In the genomic region with DNA sequence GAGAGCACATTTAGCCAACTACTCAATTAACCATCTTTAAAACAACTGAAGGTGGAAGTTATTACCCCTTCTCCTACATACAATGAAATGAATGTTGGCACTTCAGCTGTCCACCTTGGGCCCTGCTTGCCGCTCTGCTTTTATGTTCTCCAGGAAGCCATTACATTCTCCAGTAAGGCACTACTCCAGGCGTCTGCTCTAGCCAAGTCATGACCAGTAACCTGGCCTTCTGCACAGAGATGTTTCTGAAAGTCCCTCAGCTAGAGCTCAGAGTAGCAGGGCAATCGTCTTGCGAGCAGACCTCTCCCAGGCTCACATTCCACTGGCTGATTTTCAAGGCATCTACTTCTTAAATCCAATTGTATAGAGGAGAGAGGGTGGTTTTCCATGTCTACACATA, we compare ENCODE assay signal across 11 mouse cellular contexts.
A peak's percentile ranks its signal among the peaks of the same experiment; 100 is the strongest.
DNase-seq lines count a peak whose midpoint lies in the region.
"Had no signal": no experiment of that assay in that cellular context is flagged by ENCODE, and none has a peak within 500 bp of the region (broad histone marks: within the 10 kb centered on the region; RNA-seq: fewer than 3 reads in every experiment).

No protein-coding gene starts in this region.

- DNase-seq in cerebellum, adult 9-11 months, result peak; percentile 61
- no peak for DNase-seq in cerebellum, adult 11-12 months
- peak; percentile 54 to 59 for DNase-seq in cerebellum, postnatal 25 days
- DNase-seq in cerebellum, adult 11 months, result no peak
- peak; percentile 50 for DNase-seq in brain, adult 2 months (ENCODE audit: low read depth, low spot score)
- DNase-seq in frontal cortex, postnatal 14 days (ENCODE audit: low spot score in 2 of 2), result no peak
- DNase-seq: adrenal gland, adult 2 months; adrenal gland, postnatal 10 days; adrenal gland, postnatal 25 days; cerebellum, adult 9-10 months; forebrain, postnatal 0 days had no signal

Comparison
In these comparisons a context has a peak if more than half of its experiments do, and no peak if none do; other contexts are left out.
1. DNase-seq: peak in cerebellum, adult 9-11 months (single experiment), cerebellum, postnatal 25 days (2 of 2) and brain, adult 2 months (single experiment); none in cerebellum, adult 11-12 months (single experiment), cerebellum, adult 11 months (single experiment) and frontal cortex, postnatal 14 days (0 of 2).